In genomic region chr12:3891779-3892239, GRCm38 (mm10) we compare ENCODE assay signal across 8 mouse cellular contexts.
DNase-seq lines count a peak whose midpoint lies in the region; ATAC-seq and TF ChIP-seq lines count a peak whose summit lies in the region.

No protein-coding gene starts in this region.

- H3K4me3 ChIP-seq in liver, adult 2 months (ENCODE audit: insufficient read depth, low read depth, low read length), result peak overlapping the region; percentile 13; the same call in 1 of the 2 replicates
- H3K4me3 ChIP-seq in bone marrow macrophage, adult 2 months (ENCODE audit: insufficient read depth, low read length), result 0 out of 2 replicates have a peak overlapping the region, but pooled peaks have one; percentile 3
- H3K4me3 ChIP-seq in hindbrain, embryonic 15.5 days, result peak overlapping the region; percentile 36
- H3K4me3 ChIP-seq in midbrain, embryonic 13.5 days (replicated peaks), result peak overlapping the region; percentile 50

- peaks cover 4% of the 10 kb centered on the region; the same call in 1 of the 2 replicates for H3K79me2 ChIP-seq in liver, adult 2 months (ENCODE audit: control insufficient read depth, insufficient read depth, low read length)

- no peak for TF ChIP-seq POLR2A in liver, adult 2 months (IDR thresholded peaks at IDR 0.05; ENCODE audit: extremely low read depth, insufficient read depth, low read length)
- no peak for TF ChIP-seq POLR2A in bone marrow macrophage, adult 2 months (IDR thresholded peaks at IDR 0.05; ENCODE audit: borderline replicate concordance, low read depth, low read length)

- peaks cover 3% of the 10 kb centered on the region; the same call in 1 of the 2 replicates for H3K36me3 ChIP-seq in liver, adult 2 months (ENCODE audit: control insufficient read depth, insufficient read depth, low read length)
- peaks cover 12% of the 10 kb centered on the region for H3K36me3 ChIP-seq in hindbrain, embryonic 15.5 days
- H3K36me3 ChIP-seq in midbrain, embryonic 13.5 days, result peaks cover 20% of the 10 kb centered on the region

- H3K4me1 ChIP-seq in liver, adult 2 months (ENCODE audit: control insufficient read depth, insufficient read depth, low read length), result peaks cover 44% of the 10 kb centered on the region
- H3K4me1 ChIP-seq in bone marrow macrophage, adult 2 months (ENCODE audit: control insufficient read depth, insufficient read depth, low read length), result peaks cover 71% of the 10 kb centered on the region
- peaks cover 66% of the 10 kb centered on the region for H3K4me1 ChIP-seq in hindbrain, embryonic 15.5 days (replicated peaks)
- peaks cover 77% of the 10 kb centered on the region for H3K4me1 ChIP-seq in midbrain, embryonic 13.5 days (replicated peaks)

- TF ChIP-seq CTCF in liver, adult 2 months (IDR thresholded peaks at IDR 0.05; ENCODE audit: low read depth, low read length), result no peak
- no peak for TF ChIP-seq CTCF in bone marrow macrophage, adult 2 months (IDR thresholded peaks at IDR 0.05; ENCODE audit: low read depth, low read length)

- WGBS in liver, adult 2 months, result 32% methylated on average over 18 of the region's 18 CpGs
- 2% methylated on average over 15 of the region's 18 CpGs for WGBS in hindbrain, embryonic 15.5 days
- 1% methylated on average over 15 of the region's 18 CpGs for whole genome bisulfite sequencing in midbrain, embryonic 13.5 days

- no peaks in the 10 kb centered on the region for H3K27me3 ChIP-seq in liver, adult 2 months (ENCODE audit: control insufficient read depth, insufficient read depth, low read length)
- H3K27me3 ChIP-seq in hindbrain, embryonic 15.5 days, result no peaks in the 10 kb centered on the region
- H3K27me3 ChIP-seq in midbrain, embryonic 13.5 days, result no peaks in the 10 kb centered on the region

- peak overlapping the region; percentile 53 for H3K9ac ChIP-seq in liver, adult 2 months (ENCODE audit: low read depth, low read length)
- H3K9ac ChIP-seq in hindbrain, embryonic 15.5 days, result peak overlapping the region; percentile 17
- peak overlapping the region; percentile 76 for H3K9ac ChIP-seq in midbrain, embryonic 13.5 days (replicated peaks)

- DNase-seq in liver, adult 2 months (ENCODE audit: extremely low read depth, low read depth, low spot score), result peak; percentile 52
- DNase-seq in liver, result no peak
- no peak for DNase-seq in layer of hippocampus, adult 9-11 months
- no peak for DNase-seq in cerebellum, postnatal 14 days
- DNase-seq in kidney, adult 9 months, result no peak

- H3K9me3 ChIP-seq in hindbrain, embryonic 15.5 days, result no peaks in the 10 kb centered on the region
- H3K9me3 ChIP-seq in midbrain, embryonic 13.5 days, result no peaks in the 10 kb centered on the region

- peak overlapping the region; percentile 63 for H3K27ac ChIP-seq in liver, adult 2 months (replicated peaks; ENCODE audit: insufficient read depth, low read depth, low read length)
- peak overlapping the region; percentile 97 for H3K27ac ChIP-seq in bone marrow macrophage, adult 2 months (ENCODE audit: insufficient read depth, low read depth, low read length)
- peak overlapping the region; percentile 58 for H3K27ac ChIP-seq in hindbrain, embryonic 15.5 days (replicated peaks)
- H3K27ac ChIP-seq in midbrain, embryonic 13.5 days, result peak overlapping the region; percentile 91

- ATAC-seq in hindbrain, embryonic 15.5 days (ENCODE audit: low FRiP score, low read depth), result no peak
- peak; percentile 55 for ATAC-seq in midbrain, embryonic 13.5 days

- peak overlapping the region; percentile 65 for H3K4me2 ChIP-seq in hindbrain, embryonic 15.5 days
- H3K4me2 ChIP-seq in midbrain, embryonic 13.5 days (replicated peaks), result peak overlapping the region; percentile 79

Comparison
In these comparisons a context has a peak if more than half of its experiments do, and no peak if none do; other contexts are left out.
1. H3K9ac ChIP-seq: peak in every context shown above with its lines; median percentile 76 in midbrain, embryonic 13.5 days; 53 in liver, adult 2 months; 17 in hindbrain, embryonic 15.5 days.